Mouse (Mus musculus) adrenal gland (tissue): ENCODE measurements around the gene Gjb6.

ENCODE experiments used
- intact Hi-C: fragments of 180-260 bp; cut with DNase I; formaldehyde crosslinking; loops from one replicate; pipeline ENCODE4 v1.15.1; 2025
- long read RNA-seq, 2 experiments: library from polyadenylated mRNA; unstranded; transcript quantifications; one replicate each; pipeline ENCODE4 v2.0.0; 2020; ENCODE audit warnings: borderline replicate concordance in 1 of 2; ENCODE audit not compliant: insufficient replicate concordance in 1 of 2

Gene Gjb6
- long read RNA-seq, experiment 1 = 0 reads
- long read RNA-seq, experiment 2 = 0 reads

GRCm38 (mm10) chr14:57133161-57133661 lies at the start of gene Gjb6:
TSS of gene Gjb6 (minus strand) at chr14:57133611.
- intact Hi-C loops = no loop called here

GRCm38 (mm10) chr14:57165493-57165892 lies 32.1 kb upstream of the Gjb6 start:
- intact Hi-C loops = no loop called here

- intact Hi-C loops = no loop called here
Observed at GRCm38 (mm10) chr14:57161833-57162232, 28.4 kb upstream of the Gjb6 start.

- intact Hi-C loops = no loop called here
Observed at GRCm38 (mm10) chr14:57161201-57161600, 27.8 kb upstream of the Gjb6 start.

GRCm38 (mm10) chr14:57154916-57155315 lies 21.5 kb upstream of the Gjb6 start:
- intact Hi-C loops = no loop called here

- intact Hi-C loops = no loop called here
Observed at GRCm38 (mm10) chr14:57145741-57146140, 12.3 kb upstream of the Gjb6 start.

GRCm38 (mm10) chr14:57135265-57135664 lies 1.9 kb upstream of the Gjb6 start:
- intact Hi-C loops = no loop called here

- intact Hi-C loops = no loop called here
Observed at GRCm38 (mm10) chr14:57127383-57127782, 6.0 kb downstream of the Gjb6 start.

- intact Hi-C loops = no loop called here
Observed at GRCm38 (mm10) chr14:57122295-57122694, 11.1 kb downstream of the Gjb6 start.

- intact Hi-C loops = no loop called here
Observed at GRCm38 (mm10) chr14:57115823-57116544, 17.4 kb downstream of the Gjb6 start, which contains the start of gene Gm4491. TSS of gene Gm4491 (minus strand) at chr14:57115883.

- intact Hi-C loops = loop anchor here (2.0 to 5.0 kb wide), 2 partner anchors 254 to 303 kb away; no protein-coding TSS in a partner anchor
Observed at GRCm38 (mm10) chr14:57109194-57109593, 24.2 kb downstream of the Gjb6 start.

GRCm38 (mm10) chr14:57107916-57108315 lies 25.5 kb downstream of the Gjb6 start:
- intact Hi-C loops = loop anchor here (2.0 to 5.0 kb wide), 2 partner anchors 255 to 304 kb away; no protein-coding TSS in a partner anchor

- intact Hi-C loops = loop anchor here (5.0 kb wide), 1 partner anchor 305 kb away; no protein-coding TSS in a partner anchor
Observed at GRCm38 (mm10) chr14:57107091-57107490, 26.3 kb downstream of the Gjb6 start.

GRCm38 (mm10) chr14:57105721-57106120 lies 27.7 kb downstream of the Gjb6 start:
- intact Hi-C loops = loop anchor here (5.0 kb wide), 1 partner anchor 307 kb away; no protein-coding TSS in a partner anchor

- intact Hi-C loops = loop anchor here (5.0 kb wide), 1 partner anchor 307 kb away; no protein-coding TSS in a partner anchor
Observed at GRCm38 (mm10) chr14:57105111-57105510, 28.3 kb downstream of the Gjb6 start.

GRCm38 (mm10) chr14:57104106-57105023 lies 29.0 kb downstream of the Gjb6 start, which contains the start of gene Gjb2:
TSS of gene Gjb2 (minus strand) at chr14:57104702.
- intact Hi-C loops = loop anchor here (5.0 kb wide), 1 partner anchor 308 kb away; no protein-coding TSS in a partner anchor

- intact Hi-C loops = no loop called here
Observed at GRCm38 (mm10) chr14:57103711-57104105, 29.7 kb downstream of the Gjb6 start.

GRCm38 (mm10) chr14:57103121-57103520 lies 30.3 kb downstream of the Gjb6 start:
- intact Hi-C loops = no loop called here

- intact Hi-C loops = no loop called here
Observed at GRCm38 (mm10) chr14:57101623-57102022, 31.8 kb downstream of the Gjb6 start.

GRCm38 (mm10) chr14:57095855-57096254 lies 37.6 kb downstream of the Gjb6 start:
- intact Hi-C loops = no loop called here

GRCm38 (mm10) chr14:57093029-57093428 lies 40.4 kb downstream of the Gjb6 start:
- intact Hi-C loops = loop anchor here (5.0 kb wide), 1 partner anchor 269 kb away; no protein-coding TSS in a partner anchor
